ENCODE assay signal across 10 mouse cellular contexts in genomic region chr16:34658388-34658787, GRCm38 (mm10). TPM values are rescaled to one million over a fixed set of nuclear protein-coding genes. Genes with fewer than 3 reads are reported as not detected.
A peak's percentile ranks its signal among the peaks of the same experiment; 100 is the strongest.
DNase-seq lines count a peak whose midpoint lies in the region; ATAC-seq and TF ChIP-seq lines count a peak whose summit lies in the region.
"Had no signal": no experiment of that assay in that cellular context is flagged by ENCODE, and none has a peak within 500 bp of the region (broad histone marks: within the 10 kb centered on the region; RNA-seq: fewer than 3 reads in every experiment).

No protein-coding gene starts in this region.

- 31% methylated on average over 11 of the region's 11 CpGs for WGBS in forebrain, embryonic 12.5 days
- WGBS in limb, embryonic 12.5 days: 29% methylated on average over 11 of the region's 11 CpGs

- H3K27me3 ChIP-seq in forebrain, embryonic 12.5 days: peaks cover 13% of the 10 kb centered on the region
- peaks cover 35% of the 10 kb centered on the region for H3K27me3 ChIP-seq in limb, embryonic 12.5 days

- peak overlapping the region; percentile 46; the same call in 1 of the 2 replicates for H3K27ac ChIP-seq in layer of hippocampus, adult 2 months
- H3K27ac ChIP-seq in forebrain, embryonic 12.5 days: no peak overlapping the region
- H3K27ac ChIP-seq in limb, embryonic 12.5 days: no peak overlapping the region

- DNase-seq in layer of hippocampus, adult 2 months (ENCODE audit: low spot score in 2 of 2): no peak
- DNase-seq in layer of hippocampus, adult 11-12 months (ENCODE audit: low spot score): no peak
- peak; percentile 52 for DNase-seq in retina, embryonic 14.5 days (ENCODE audit: low spot score)
- DNase-seq in cerebellum, postnatal 14 days: no peak
- DNase-seq in spleen, postnatal 10 days (ENCODE audit: low spot score in 2 of 2): no peak

- peak; percentile 65; the same call in 1 of the 2 replicates for ATAC-seq in forebrain, embryonic 12.5 days (ENCODE audit: low FRiP score)
- peak; percentile 42; the same call in 1 of the 2 replicates for ATAC-seq in limb, embryonic 12.5 days (ENCODE audit: insufficient number of reproducible peaks, insufficient read depth, low FRiP score, low TSS enrichment, low read depth)
- no peak for ATAC-seq in erythroid progenitor cell, adult 5-6 weeks (replicated peaks; ENCODE audit: low FRiP score, poor library complexity, severe bottlenecking)

- no peaks in the 10 kb centered on the region for H3K36me3 ChIP-seq in forebrain, embryonic 12.5 days (replicated peaks)
- H3K36me3 ChIP-seq in limb, embryonic 12.5 days: no peaks in the 10 kb centered on the region

- H3K4me2 ChIP-seq in forebrain, embryonic 12.5 days: peak overlapping the region; percentile 55
- H3K4me2 ChIP-seq in limb, embryonic 12.5 days: peak overlapping the region; percentile 56

- peaks cover 9% of the 10 kb centered on the region for H3K4me1 ChIP-seq in forebrain, embryonic 12.5 days
- peaks cover 14% of the 10 kb centered on the region; the same call in 1 of the 2 replicates for H3K4me1 ChIP-seq in limb, embryonic 12.5 days (replicated peaks)

- H3K9me3 ChIP-seq in forebrain, embryonic 12.5 days: no peaks in the 10 kb centered on the region
- no peaks in the 10 kb centered on the region for H3K9me3 ChIP-seq in limb, embryonic 12.5 days

- no peak for TF ChIP-seq CTCF in layer of hippocampus, adult 2 months (conservative IDR thresholded peaks at IDR 0.05)

- H3K4me3 ChIP-seq in layer of hippocampus, adult 2 months: peak overlapping the region; percentile 44; the same call in 1 of the 2 replicates
- H3K4me3 ChIP-seq in forebrain, embryonic 12.5 days (replicated peaks): peak overlapping the region; percentile 34; the same call in 1 of the 2 replicates
- H3K4me3 ChIP-seq in limb, embryonic 12.5 days (replicated peaks): peak overlapping the region; percentile 30

- H3K9ac ChIP-seq in forebrain, embryonic 12.5 days: no peak overlapping the region
- H3K9ac ChIP-seq in limb, embryonic 12.5 days (replicated peaks): no peak overlapping the region

RNA-seq across cellular contexts. Expression of gene Ropn1, which starts 8.7 kb away (rescaled TPM):
- not detected for total RNA-seq in layer of hippocampus, adult 2 months (2021)
- polyA plus RNA-seq in forebrain, embryonic 12.5 days (2016; fragmentation: Nextera tagmentation; extraction: Ambion mirVana): not detected in 2 replicates
- 0.24 TPM in 1 of 2 replicates, not detected in the other for polyA plus RNA-seq in limb, embryonic 12.5 days (2016; fragmentation: Nextera tagmentation; extraction: Ambion mirVana)
- total RNA-seq in erythroid progenitor cell, adult 5-6 weeks (2015; ENCODE audit: low replicate concordance): not detected in 2 replicates
- total RNA-seq in erythroid progenitor cell, adult 5-6 weeks (2017; ENCODE audit: low replicate concordance): not detected in 2 replicates
- total RNA-seq: hematopoietic stem cell, adult 5-6 weeks; megakaryocyte-erythroid progenitor cell, adult 5-6 weeks had no signal

RNA-seq across cellular contexts. Expression of gene Ccdc14, which starts 32.0 kb away (rescaled TPM):
- total RNA-seq in layer of hippocampus, adult 2 months (2021): 1 to 10 TPM; 2.8 to 3.2 TPM
- 10.4 and 12.0 TPM in 2 replicates for polyA plus RNA-seq in forebrain, embryonic 12.5 days (2016; fragmentation: Nextera tagmentation; extraction: Ambion mirVana)
- polyA plus RNA-seq in limb, embryonic 12.5 days (2016; fragmentation: Nextera tagmentation; extraction: Ambion mirVana): 8.6 and 10.1 TPM in 2 replicates
- 2.1 and 5.0 TPM in 2 replicates for total RNA-seq in erythroid progenitor cell, adult 5-6 weeks (2015; ENCODE audit: low replicate concordance)
- total RNA-seq in erythroid progenitor cell, adult 5-6 weeks (2017; ENCODE audit: low replicate concordance): 4.1 and 6.1 TPM in 2 replicates
